Mouse (Mus musculus) forebrain, embryonic 13.5 days (tissue): ENCODE data around the gene Adgrg3. TPM values are rescaled to one million over a fixed set of nuclear protein-coding genes. Genes with fewer than 3 reads are reported as not detected.
A peak's percentile ranks its signal among the peaks of the same experiment; 100 is the strongest.

ENCODE experiments used
- ATAC-seq: fragments of 200-750 bp; cut with Nextera tagmentation; 2 replicates; pipeline ENCODE4 v1.8.0; 2017
- H3K27ac ChIP-seq: fragments of 300-500 bp; sonication (generic); 2 replicates; pipeline ENCODE4 v1.5.1; 2015; ENCODE audit warnings: inconsistent platforms, mild to moderate bottlenecking, moderate library complexity
- H3K27me3 ChIP-seq: fragments of 300-500 bp; sonication (generic); 2 replicates; pipeline ENCODE4 v1.6.1; 2015; ENCODE audit warnings: mild to moderate bottlenecking, inconsistent platforms
- H3K36me3 ChIP-seq: fragments of 300-500 bp; sonication (generic); 2 replicates; pipeline ENCODE4 v1.6.1; 2015; ENCODE audit warnings: mild to moderate bottlenecking, inconsistent platforms; ENCODE audit not compliant: poor library complexity, severe bottlenecking
- H3K4me1 ChIP-seq: fragments of 300-500 bp; sonication (generic); 2 replicates; pipeline ENCODE4 v1.6.1; 2015; ENCODE audit warnings: inconsistent platforms
- H3K4me2 ChIP-seq: fragments of 300-500 bp; sonication (generic); 2 replicates; pipeline ENCODE4 v1.6.1; 2015; ENCODE audit warnings: inconsistent platforms, mild to moderate bottlenecking, moderate library complexity
- H3K4me3 ChIP-seq: fragments of 300-500 bp; sonication (generic); 2 replicates; pipeline ENCODE4 v1.5.1; 2015; ENCODE audit warnings: mild to moderate bottlenecking, inconsistent platforms
- H3K9ac ChIP-seq: fragments of 300-500 bp; sonication (generic); 2 replicates; pipeline ENCODE4 v1.6.1; 2015; ENCODE audit warnings: mild to moderate bottlenecking, inconsistent platforms
- H3K9me3 ChIP-seq: fragments of 300-500 bp; sonication (generic); replicated peaks from 2 replicates; pipeline ENCODE4 v1.6.1; 2016; ENCODE audit warnings: inconsistent platforms
- WGBS: fragments of 180-500 bp; shearing (Covaris S2); methylation state at CpG from one replicate; pipeline ENCODE4 v1.1.7; 2015; 5-methylcytosine and 5-hydroxymethylcytosine counted together
- polyA plus RNA-seq: library from polyadenylated mRNA; unstranded; fragments of >200 nt; fragmentation: Nextera tagmentation; extraction: Ambion mirVana; gene quantifications from 2 replicates; pipeline ENCODE4 v1.2.1, GENCODE M21; 2015

Adgrg3 gene
- polyA plus RNA-seq, 1 experiment from 2014 or later = 1.0 TPM

DNA sequence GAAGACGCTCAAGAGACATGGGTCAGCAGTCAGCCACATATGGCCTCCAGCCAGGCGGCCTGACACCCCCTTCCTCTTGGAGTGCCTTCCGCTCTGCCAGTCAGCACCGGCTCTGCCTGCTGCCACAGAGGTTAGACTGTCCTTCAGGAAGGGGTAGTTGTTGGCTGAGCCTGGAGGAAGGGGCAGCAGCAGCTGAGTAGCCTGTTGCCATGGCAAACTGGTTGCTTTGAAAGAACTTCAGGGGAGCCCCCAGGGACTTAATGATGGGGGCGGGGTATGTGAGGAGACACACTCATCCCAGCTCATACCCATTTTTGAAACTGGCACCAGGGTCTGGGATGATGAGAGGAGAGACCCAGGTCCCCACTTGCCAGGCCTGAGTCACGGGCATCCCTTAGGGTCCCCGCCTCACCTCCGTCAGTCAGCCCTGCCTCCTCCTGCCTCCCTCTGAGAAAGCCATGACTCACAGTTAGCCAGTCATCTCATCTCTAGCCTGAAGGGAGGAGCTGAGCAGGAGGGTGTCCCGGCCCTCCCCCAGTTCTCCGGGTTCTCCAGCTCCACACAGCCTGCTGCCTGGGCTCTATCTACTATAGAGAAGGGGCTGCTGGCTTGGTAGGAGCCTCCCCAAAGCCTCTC lies 33.5 kb upstream of the Adgrg3 start:
- no peaks in the 10 kb centered on the region for H3K9me3 ChIP-seq
- ATAC-seq = peak; percentile 57
- H3K27me3 ChIP-seq = no peaks in the 10 kb centered on the region
- H3K36me3 ChIP-seq = no peaks in the 10 kb centered on the region
- peaks cover 83% of the 10 kb centered on the region for H3K4me1 ChIP-seq
- H3K27ac ChIP-seq = peak overlapping the region; percentile 79
- H3K4me2 ChIP-seq = peak overlapping the region; percentile 41
- H3K9ac ChIP-seq = peak overlapping the region; percentile 53
- H3K4me3 ChIP-seq = no peak overlapping the region
- whole genome bisulfite sequencing = 10% methylated on average over 10 of the region's 10 CpGs

DNA sequence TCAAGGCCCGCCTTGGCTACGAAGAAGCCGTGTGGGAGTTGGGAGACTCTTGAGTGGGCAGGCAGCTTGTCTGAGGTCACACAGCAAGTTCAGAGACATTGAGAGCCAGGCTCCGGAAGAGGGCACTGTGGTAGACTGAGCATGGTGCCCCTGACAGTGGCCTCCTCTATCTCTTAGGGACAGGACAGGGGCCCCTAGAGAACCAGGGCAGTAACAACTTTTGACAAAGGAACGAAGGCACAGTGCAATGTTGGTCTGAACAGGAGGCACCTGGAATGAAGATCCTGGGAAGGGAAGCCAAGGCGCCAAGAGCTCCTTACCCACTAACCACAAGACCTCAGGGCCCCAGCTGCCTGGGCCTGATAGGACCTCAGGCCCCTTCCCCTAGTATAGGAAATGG lies 32.5 kb upstream of the Adgrg3 start:
- H3K27ac ChIP-seq = no peak overlapping the region; the same call in 1 of the 2 replicates
- 0 out of 2 replicates have a peak overlapping the region, but pooled peaks have one; percentile 53 for H3K9ac ChIP-seq
- no peaks in the 10 kb centered on the region for H3K9me3 ChIP-seq
- H3K36me3 ChIP-seq = no peaks in the 10 kb centered on the region
- H3K27me3 ChIP-seq = no peaks in the 10 kb centered on the region
- WGBS = 93% methylated on average over 6 of the region's 6 CpGs
- no peak overlapping the region for H3K4me3 ChIP-seq
- peak overlapping the region; percentile 41 for H3K4me2 ChIP-seq
- no peak for ATAC-seq
- H3K4me1 ChIP-seq = peaks cover 82% of the 10 kb centered on the region

DNA sequence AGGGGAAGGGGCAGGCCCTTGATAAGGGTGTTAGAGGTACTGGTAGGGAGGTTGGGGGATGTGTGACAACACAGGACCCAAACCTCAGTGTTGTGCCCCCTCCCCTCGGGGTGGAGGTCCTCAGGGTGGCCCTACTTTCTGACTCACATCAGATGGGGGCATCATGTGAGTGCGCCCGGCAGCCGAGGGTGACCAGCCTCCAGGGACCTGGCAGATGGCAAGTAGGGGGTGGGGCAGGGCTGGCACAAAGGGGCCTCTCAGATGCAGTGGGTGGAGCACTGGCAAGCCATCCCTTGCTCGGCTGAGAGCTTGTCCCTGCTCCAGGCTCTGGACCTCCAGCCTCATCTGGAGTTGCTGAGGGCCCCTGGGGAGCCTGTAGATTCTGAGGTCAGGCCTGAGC lies 30.8 kb upstream of the Adgrg3 start:
- Histone ChIP-seq H3K4me2 (peak overlapping the region; percentile 32), H3K27ac (peak overlapping the region; percentile 68), H3K27me3 (no peaks in the 10 kb centered on the region), H3K4me1 (peaks cover 83% of the 10 kb centered on the region), H3K9me3 (no peaks in the 10 kb centered on the region), H3K36me3 (no peaks in the 10 kb centered on the region), H3K4me3 (no peak overlapping the region), H3K9ac (peak overlapping the region; percentile 8; the same call in 1 of the 2 replicates)
- 24% methylated on average over 5 of the region's 5 CpGs for WGBS
- ATAC-seq = peak; percentile 67

DNA sequence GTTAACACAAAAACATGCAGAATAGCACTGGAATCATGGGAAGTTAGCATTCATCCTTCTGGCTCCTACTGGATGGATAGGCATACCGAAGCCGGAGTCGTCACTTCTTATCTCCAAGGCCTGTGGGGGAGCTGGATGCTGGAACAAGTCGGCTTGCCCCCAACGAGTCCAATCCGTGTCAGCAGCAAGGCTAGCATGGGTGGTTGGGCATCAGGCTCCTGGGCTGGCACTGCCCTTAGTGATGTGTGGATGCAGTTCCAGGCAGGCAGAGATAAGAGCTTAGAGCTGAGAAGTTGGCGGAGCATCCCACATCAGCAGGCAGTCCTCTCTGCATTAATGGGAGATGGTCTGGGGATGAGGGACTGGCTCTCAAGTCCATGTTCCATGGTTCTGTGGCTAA lies 29.9 kb upstream of the Adgrg3 start:
- Histone ChIP-seq H3K9ac (no peak overlapping the region), H3K4me2 (no peak overlapping the region), H3K36me3 (no peaks in the 10 kb centered on the region), H3K4me1 (peaks cover 83% of the 10 kb centered on the region), H3K4me3 (no peak overlapping the region), H3K27me3 (no peaks in the 10 kb centered on the region), H3K27ac (0 out of 2 replicates have a peak overlapping the region, but pooled peaks have one; percentile 8), H3K9me3 (no peaks in the 10 kb centered on the region)
- no peak for ATAC-seq
- 91% methylated on average over 7 of the region's 7 CpGs for WGBS

DNA sequence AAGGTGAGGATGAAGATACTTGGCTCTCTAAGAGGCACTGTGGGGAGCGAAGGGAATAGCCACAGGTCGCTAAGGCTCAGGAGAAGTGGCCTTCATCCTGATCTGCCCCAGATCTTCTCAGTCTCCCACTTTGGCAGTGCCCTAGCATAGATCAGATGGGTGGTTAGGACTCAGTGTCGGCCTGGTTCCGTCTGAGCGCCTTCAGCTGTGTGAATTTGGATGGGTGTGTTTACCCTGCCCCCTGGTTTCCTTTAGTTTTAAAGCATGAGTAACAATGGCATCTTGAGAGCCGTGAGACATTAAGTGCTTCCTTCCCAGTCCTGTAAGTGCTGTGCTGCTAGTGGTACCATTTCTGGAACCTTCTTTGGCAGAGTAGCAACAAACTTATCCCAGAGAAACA lies 28.9 kb upstream of the Adgrg3 start:
- Histone ChIP-seq H3K4me1 (peaks cover 83% of the 10 kb centered on the region), H3K9me3 (no peaks in the 10 kb centered on the region), H3K4me2 (no peak overlapping the region), H3K27ac (no peak overlapping the region), H3K27me3 (no peaks in the 10 kb centered on the region), H3K36me3 (no peaks in the 10 kb centered on the region), H3K4me3 (no peak overlapping the region), H3K9ac (no peak overlapping the region)
- 85% methylated on average over 6 of the region's 6 CpGs for WGBS
- ATAC-seq = no peak

DNA sequence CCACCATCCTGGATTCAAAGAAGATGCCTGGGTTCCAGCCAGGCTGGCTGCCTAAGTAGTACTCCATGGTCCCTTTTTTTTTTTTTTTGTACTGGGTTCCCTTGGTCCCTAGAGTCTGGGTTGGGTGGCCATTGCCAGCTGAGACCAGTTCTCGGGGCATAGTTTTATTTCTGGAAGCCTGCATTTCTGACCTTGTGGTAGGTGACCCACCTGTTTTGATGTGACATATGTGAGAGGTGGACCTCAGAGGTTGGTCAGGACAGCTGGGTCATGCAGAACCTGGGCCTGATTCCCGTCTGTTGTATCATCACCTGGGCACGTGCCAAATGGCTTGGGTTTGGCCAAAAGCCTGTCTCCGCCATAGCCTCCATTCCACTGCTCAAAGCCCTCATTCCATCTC lies 27.8 kb upstream of the Adgrg3 start:
- Histone ChIP-seq H3K9ac (no peak overlapping the region), H3K9me3 (no peaks in the 10 kb centered on the region), H3K36me3 (no peaks in the 10 kb centered on the region), H3K4me2 (no peak overlapping the region), H3K4me3 (no peak overlapping the region), H3K27ac (no peak overlapping the region), H3K27me3 (no peaks in the 10 kb centered on the region), H3K4me1 (peaks cover 76% of the 10 kb centered on the region)
- 87% methylated on average over 4 of the region's 4 CpGs for WGBS
- no peak for ATAC-seq

DNA sequence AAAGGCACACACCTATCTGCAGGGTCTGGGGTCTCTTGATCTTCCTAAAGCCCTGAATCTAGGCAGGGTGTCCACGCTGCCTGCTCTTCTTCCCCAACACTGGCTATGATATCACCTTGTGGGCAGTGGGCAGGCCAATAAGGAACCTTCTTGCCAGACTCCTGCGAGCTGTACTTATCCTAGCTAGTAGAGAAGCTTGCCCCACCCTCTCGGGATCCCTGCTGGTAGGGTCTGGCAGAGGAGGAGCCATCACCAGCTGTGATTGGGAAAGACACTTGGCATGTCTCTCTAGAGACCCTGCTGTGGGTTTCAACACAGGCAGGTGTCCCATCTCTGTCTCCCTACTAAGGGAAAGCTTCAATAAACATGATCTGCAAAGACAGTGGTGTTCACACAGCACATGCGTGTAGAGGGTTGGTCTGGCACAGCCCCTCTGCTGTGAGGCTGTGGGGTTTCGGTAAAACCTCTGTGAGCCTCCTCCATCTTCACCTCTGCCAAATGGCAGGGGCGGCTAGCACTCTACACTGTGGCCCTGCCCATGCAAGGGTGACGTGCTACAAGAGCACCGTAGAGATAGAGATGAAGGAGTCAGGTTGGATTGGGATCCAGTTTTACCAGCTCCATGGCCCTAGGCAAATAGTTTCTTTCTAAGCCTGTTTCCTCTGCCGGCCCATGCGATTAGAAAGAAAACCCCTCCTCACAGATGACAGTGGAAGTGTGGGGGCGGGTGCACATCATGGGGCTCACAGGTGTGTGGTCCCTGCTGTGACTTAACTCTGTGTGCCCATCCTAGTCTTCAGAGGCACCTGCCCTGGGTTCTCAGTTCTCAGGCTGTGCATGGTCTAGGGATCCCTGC lies 26.7 kb upstream of the Adgrg3 start:
- H3K4me1 ChIP-seq = peaks cover 65% of the 10 kb centered on the region
- no peak overlapping the region for H3K4me2 ChIP-seq
- ATAC-seq = no peak
- WGBS = 79% methylated on average over 11 of the region's 11 CpGs
- H3K36me3 ChIP-seq = no peaks in the 10 kb centered on the region
- no peaks in the 10 kb centered on the region for H3K9me3 ChIP-seq
- no peak overlapping the region for H3K4me3 ChIP-seq
- H3K9ac ChIP-seq = no peak overlapping the region
- no peaks in the 10 kb centered on the region for H3K27me3 ChIP-seq
- H3K27ac ChIP-seq = peak overlapping the region; percentile 98

DNA sequence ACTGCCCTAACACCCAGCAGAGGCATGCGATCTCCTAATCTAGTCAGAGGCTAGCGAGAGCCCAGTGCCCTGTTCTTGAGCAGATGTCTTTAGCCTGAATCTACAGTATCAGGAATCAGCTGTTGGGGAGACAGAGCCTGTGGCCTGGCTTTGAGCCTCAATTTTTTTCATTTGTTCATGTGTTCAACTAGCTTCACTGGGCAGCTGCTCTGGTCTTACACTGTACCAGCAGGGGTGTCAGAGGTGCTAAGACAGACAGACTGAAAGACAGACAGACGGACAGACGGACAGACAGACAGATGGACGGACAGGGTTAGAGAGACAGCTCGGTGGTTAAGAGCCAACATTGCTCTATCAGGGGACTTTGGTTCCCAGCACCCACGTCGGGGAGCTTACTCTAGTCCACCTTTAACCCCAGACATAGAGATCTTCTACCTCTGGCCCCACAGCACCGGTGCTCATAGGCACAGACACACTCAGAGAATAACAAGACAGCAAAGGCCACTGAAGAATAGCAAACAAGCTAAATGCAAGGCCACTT lies 26.0 kb upstream of the Adgrg3 start:
- 83% methylated on average over 9 of the region's 9 CpGs for WGBS
- peaks cover 58% of the 10 kb centered on the region for H3K4me1 ChIP-seq
- no peak for ATAC-seq

DNA sequence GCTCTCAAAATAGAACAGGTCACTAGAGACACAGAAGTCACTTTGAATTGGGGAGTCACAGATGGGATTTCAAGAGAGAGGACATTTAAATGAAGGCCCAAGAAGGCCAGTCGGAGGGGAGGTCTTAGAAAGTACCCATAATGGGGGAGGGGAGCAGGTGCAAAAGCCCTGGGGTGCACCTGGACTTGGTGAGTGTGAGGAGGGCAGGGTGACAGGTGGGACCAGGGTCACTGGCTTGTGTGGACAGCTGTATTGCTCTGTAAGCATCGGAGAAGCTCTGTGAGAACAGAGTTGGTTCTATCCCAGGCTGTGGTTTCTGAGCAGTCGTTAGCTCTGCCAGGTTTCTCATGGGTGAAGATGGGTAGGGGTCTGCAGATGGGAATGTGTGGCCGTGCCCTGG lies 25.5 kb upstream of the Adgrg3 start:
- H3K4me3 ChIP-seq = no peak overlapping the region
- ATAC-seq = no peak
- H3K27me3 ChIP-seq = no peaks in the 10 kb centered on the region
- H3K27ac ChIP-seq = peak overlapping the region; percentile 98
- H3K4me1 ChIP-seq = peaks cover 57% of the 10 kb centered on the region
- H3K9ac ChIP-seq = no peak overlapping the region
- H3K36me3 ChIP-seq = no peaks in the 10 kb centered on the region
- 80% methylated on average over 4 of the region's 4 CpGs for WGBS
- H3K4me2 ChIP-seq = no peak overlapping the region
- H3K9me3 ChIP-seq = no peaks in the 10 kb centered on the region

More for the DNA sequence above, 26.0 kb upstream of the Adgrg3 start:
- no peaks in the 10 kb centered on the region for H3K9me3 ChIP-seq
- no peak overlapping the region for H3K9ac ChIP-seq
- no peaks in the 10 kb centered on the region for H3K27me3 ChIP-seq
- H3K4me3 ChIP-seq = no peak overlapping the region
- no peaks in the 10 kb centered on the region for H3K36me3 ChIP-seq
- H3K4me2 ChIP-seq = no peak overlapping the region
- peak overlapping the region; percentile 98 for H3K27ac ChIP-seq

DNA sequence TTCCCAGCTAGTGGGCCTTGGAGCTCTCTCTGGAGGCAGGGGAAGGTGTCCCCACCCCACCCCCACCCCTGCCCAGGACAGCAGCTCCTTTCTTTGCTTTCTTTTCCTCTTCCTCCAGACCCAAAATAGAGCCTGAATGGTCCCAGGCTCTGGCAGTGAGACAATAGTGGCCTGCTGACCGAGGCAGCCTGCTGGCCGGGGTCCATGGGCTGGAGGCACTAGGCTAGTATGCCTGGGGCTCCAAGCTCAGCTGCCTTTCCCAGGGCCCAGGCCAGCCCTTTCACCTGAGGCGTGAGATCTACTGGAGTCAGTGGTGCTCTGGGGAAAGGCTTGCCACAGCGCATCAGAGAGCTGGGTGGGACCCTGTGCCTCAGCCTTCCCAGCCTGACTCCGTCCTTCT lies 25.0 kb upstream of the Adgrg3 start:
- Histone ChIP-seq H3K4me2 (peak overlapping the region; percentile 95; the same call in 1 of the 2 replicates), H3K27ac (peak overlapping the region; percentile 98), H3K9me3 (no peaks in the 10 kb centered on the region), H3K9ac (peak overlapping the region; percentile 37; the same call in 1 of the 2 replicates), H3K4me1 (peaks cover 57% of the 10 kb centered on the region), H3K27me3 (no peaks in the 10 kb centered on the region), H3K36me3 (no peaks in the 10 kb centered on the region), H3K4me3 (no peak overlapping the region)
- no peak for ATAC-seq
- 31% methylated on average over 5 of the region's 5 CpGs for WGBS

DNA sequence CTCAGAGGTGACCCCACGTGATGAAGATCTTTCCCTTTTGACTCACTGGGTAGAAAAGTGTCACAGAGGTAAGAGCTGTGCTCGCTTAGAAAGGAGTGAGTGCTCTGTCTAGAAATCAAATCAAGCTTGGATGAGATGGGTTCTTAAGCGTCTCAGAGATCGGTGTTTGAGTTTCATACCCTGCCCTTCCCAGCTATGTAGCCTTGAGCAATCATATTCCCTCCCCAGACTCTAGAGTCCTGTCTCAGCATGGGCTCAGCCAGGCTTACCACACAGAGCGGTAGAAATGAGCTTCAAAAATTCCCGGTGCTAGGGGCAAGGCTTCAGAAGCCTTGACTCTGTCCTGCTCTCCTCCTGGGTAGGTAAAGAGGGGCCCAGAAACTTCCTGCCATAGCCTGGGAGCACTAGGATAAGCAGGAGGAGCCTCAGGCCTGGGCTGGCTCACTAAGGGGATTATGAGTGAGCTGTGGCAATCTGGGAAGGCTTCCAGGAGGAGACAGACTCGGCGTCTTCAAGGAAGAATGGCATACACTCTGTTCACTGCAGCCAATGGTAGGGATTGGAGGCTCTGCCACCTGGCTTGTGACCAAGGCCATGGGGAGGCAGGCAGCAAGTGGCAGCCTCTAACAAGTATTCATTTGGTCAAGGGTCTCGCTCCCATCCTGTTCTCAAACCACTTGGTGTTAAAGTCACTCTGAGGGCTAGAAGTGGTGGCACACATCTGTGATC lies 24.3 kb upstream of the Adgrg3 start:
- Histone ChIP-seq H3K4me1 (peaks cover 57% of the 10 kb centered on the region), H3K9me3 (no peaks in the 10 kb centered on the region), H3K4me3 (no peak overlapping the region), H3K36me3 (no peaks in the 10 kb centered on the region), H3K27me3 (no peaks in the 10 kb centered on the region), H3K9ac (peak overlapping the region; percentile 98; the same call in 1 of the 2 replicates), H3K4me2 (peak overlapping the region; percentile 95), H3K27ac (peak overlapping the region; percentile 98)
- WGBS = 43% methylated on average over 9 of the region's 9 CpGs
- ATAC-seq = no peak
